Mouse (Mus musculus) olfactory bulb, adult 2 months (tissue): ENCODE measurements at regions not wholly inside any gene's neighbourhood (a gene's known extent, or its start where the extent isn't known, plus 50 kb on each side); places are given as distances from the start of the nearest gene placed in this dataset.

Experiments used
- CTCF ChIP-seq: fragments of 200-500 bp; IDR thresholded peaks from 2 replicates; pipeline ENCODE4 v1.5.1; 2012; ENCODE audit warnings: low read depth, mild to moderate bottlenecking, low read length, moderate library complexity; ENCODE audit not compliant: insufficient read depth
- POLR2A ChIP-seq: fragments of 200-500 bp; IDR thresholded peaks from 2 replicates; pipeline ENCODE4 v1.6.1; 2012; ENCODE audit warnings: mild to moderate bottlenecking, low read depth, low read length, moderate library complexity; ENCODE audit not compliant: insufficient read depth

DNA sequence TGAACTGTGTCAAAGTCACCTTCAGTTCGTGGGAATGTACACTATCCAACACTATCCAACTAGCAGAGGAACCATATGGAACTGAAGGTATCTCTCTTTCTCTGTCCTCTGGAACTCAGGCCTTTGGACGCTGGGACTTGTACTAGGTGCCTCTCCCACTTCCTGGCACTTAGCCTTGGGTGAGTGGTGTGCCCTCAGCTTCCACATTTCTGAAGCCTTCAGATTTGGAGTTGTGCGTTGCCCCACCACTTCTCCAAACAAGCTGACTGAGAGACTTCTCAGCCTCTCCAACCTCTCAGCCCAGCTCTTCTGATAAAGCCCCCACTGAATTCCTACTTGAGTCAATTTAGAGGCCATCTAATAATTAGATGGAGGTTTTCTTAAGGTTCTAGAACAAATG is 106.2 kb downstream of the Bcl2l11 start:
- no peak for TF ChIP-seq CTCF
- no peak for TF ChIP-seq POLR2A
